ENCODE assay signal across 16 mouse cellular contexts in the genomic region with DNA sequence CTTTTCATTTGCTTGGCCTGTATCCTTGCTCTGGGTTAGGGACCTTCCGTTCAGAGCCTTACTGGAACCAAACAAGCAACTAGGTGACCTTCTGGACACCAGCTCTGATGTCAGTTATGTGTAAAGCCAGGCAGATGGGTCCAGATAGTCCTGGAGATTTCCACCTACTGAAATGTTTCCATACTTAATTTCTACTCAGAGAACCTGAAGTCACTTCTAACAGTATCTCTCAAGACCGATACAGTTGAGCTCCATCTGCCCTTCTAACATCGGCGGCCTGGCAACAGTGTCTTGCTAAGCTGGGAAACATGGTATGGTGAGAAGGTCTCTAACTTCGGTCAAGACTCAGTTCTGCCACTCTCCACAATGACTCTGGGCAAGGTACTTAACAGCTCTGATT.
A peak's percentile ranks its signal among the peaks of the same experiment; 100 is the strongest.
DNase-seq lines count a peak whose midpoint lies in the region; ATAC-seq lines count a peak whose summit lies in the region.
"Had no signal": no experiment of that assay in that cellular context is flagged by ENCODE, and none has a peak within 500 bp of the region (broad histone marks: within the 10 kb centered on the region; RNA-seq: fewer than 3 reads in every experiment).

No protein-coding gene starts in this region.

- no peaks in the 10 kb centered on the region for H3K36me3 ChIP-seq in neural tube, embryonic 11.5 days (ENCODE audit: control insufficient read depth, insufficient read depth, low read length)
- no peaks in the 10 kb centered on the region for H3K36me3 ChIP-seq in hindbrain, embryonic 11.5 days (ENCODE audit: control insufficient read depth, insufficient read depth, low read length)
- no peaks in the 10 kb centered on the region for H3K36me3 ChIP-seq in midbrain, embryonic 13.5 days
- no peaks in the 10 kb centered on the region for H3K36me3 ChIP-seq in intestine, embryonic 15.5 days
- no peaks in the 10 kb centered on the region for H3K36me3 ChIP-seq in liver, embryonic 12.5 days
- H3K36me3 ChIP-seq: embryonic facial prominence, embryonic 13.5 days; heart, embryonic 13.5 days; kidney, embryonic 15.5 days; liver, embryonic 13.5 days had no signal

- no peak overlapping the region for H3K4me3 ChIP-seq in neural tube, embryonic 11.5 days (ENCODE audit: low read depth, low read length)
- no peak overlapping the region for H3K4me3 ChIP-seq in hindbrain, embryonic 11.5 days (ENCODE audit: low read depth, low read length)
- H3K4me3 ChIP-seq in midbrain, embryonic 13.5 days (replicated peaks), result 0 out of 2 replicates have a peak overlapping the region, but pooled peaks have one; percentile 1
- no peak overlapping the region for H3K4me3 ChIP-seq in intestine, embryonic 15.5 days (replicated peaks)
- H3K4me3 ChIP-seq in liver, embryonic 12.5 days, result no peak overlapping the region
- H3K4me3 ChIP-seq: embryonic facial prominence, embryonic 13.5 days; heart, embryonic 13.5 days; kidney, embryonic 15.5 days; liver, embryonic 13.5 days had no signal

- H3K4me1 ChIP-seq in neural tube, embryonic 11.5 days (ENCODE audit: control insufficient read depth, insufficient read depth, low read length), result no peaks in the 10 kb centered on the region
- H3K4me1 ChIP-seq in hindbrain, embryonic 11.5 days (replicated peaks; ENCODE audit: control insufficient read depth, insufficient read depth, low read length), result 0 out of 2 replicates have a peak, but pooled peaks cover 5% of the 10 kb centered on the region
- H3K4me1 ChIP-seq in midbrain, embryonic 13.5 days (replicated peaks), result peaks cover 45% of the 10 kb centered on the region
- H3K4me1 ChIP-seq in intestine, embryonic 15.5 days (replicated peaks), result no peaks in the 10 kb centered on the region
- no peaks in the 10 kb centered on the region for H3K4me1 ChIP-seq in liver, embryonic 12.5 days
- H3K4me1 ChIP-seq: embryonic facial prominence, embryonic 13.5 days; heart, embryonic 13.5 days; kidney, embryonic 15.5 days; liver, embryonic 13.5 days had no signal

- H3K9me3 ChIP-seq in neural tube, embryonic 11.5 days (ENCODE audit: control insufficient read depth, low read length), result no peaks in the 10 kb centered on the region; the same call in 1 of the 2 replicates
- H3K9me3 ChIP-seq in hindbrain, embryonic 11.5 days (ENCODE audit: control insufficient read depth, low read length), result no peaks in the 10 kb centered on the region
- H3K9me3 ChIP-seq in midbrain, embryonic 13.5 days, result no peaks in the 10 kb centered on the region; the same call in 1 of the 2 replicates
- H3K9me3 ChIP-seq in intestine, embryonic 15.5 days, result no peaks in the 10 kb centered on the region
- peaks cover 22% of the 10 kb centered on the region for H3K9me3 ChIP-seq in liver, embryonic 12.5 days (replicated peaks)
- H3K9me3 ChIP-seq: embryonic facial prominence, embryonic 13.5 days; kidney, embryonic 15.5 days had no signal

- H3K27ac ChIP-seq in neural tube, embryonic 11.5 days (ENCODE audit: low read depth, low read length), result peak overlapping the region; percentile 73
- peak overlapping the region; percentile 88 for H3K27ac ChIP-seq in hindbrain, embryonic 11.5 days (ENCODE audit: low read depth, low read length)
- H3K27ac ChIP-seq in midbrain, embryonic 13.5 days, result peak overlapping the region; percentile 87
- no peak overlapping the region for H3K27ac ChIP-seq in intestine, embryonic 15.5 days
- no peak overlapping the region for H3K27ac ChIP-seq in liver, embryonic 12.5 days
- H3K27ac ChIP-seq: embryonic facial prominence, embryonic 13.5 days; heart, embryonic 13.5 days; kidney, embryonic 15.5 days; liver, embryonic 13.5 days had no signal

- 77% methylated on average over 5 of the region's 5 CpGs for WGBS in neural tube, embryonic 11.5 days
- WGBS in hindbrain, embryonic 11.5 days, result 65% methylated on average over 5 of the region's 5 CpGs
- WGBS in midbrain, embryonic 13.5 days, result 29% methylated on average over 5 of the region's 5 CpGs
- WGBS in intestine, embryonic 15.5 days, result 97% methylated on average over 5 of the region's 5 CpGs
- 76% methylated on average over 5 of the region's 5 CpGs for WGBS in liver, embryonic 12.5 days (ENCODE audit: insufficient replicate concordance)

- H3K4me2 ChIP-seq in neural tube, embryonic 11.5 days (ENCODE audit: low read depth), result no peak overlapping the region
- no peak overlapping the region for H3K4me2 ChIP-seq in hindbrain, embryonic 11.5 days (replicated peaks; ENCODE audit: low read depth, low read length)
- peak overlapping the region; percentile 30 for H3K4me2 ChIP-seq in midbrain, embryonic 13.5 days (replicated peaks)
- H3K4me2 ChIP-seq in intestine, embryonic 15.5 days (replicated peaks), result no peak overlapping the region
- H3K4me2 ChIP-seq in liver, embryonic 12.5 days, result no peak overlapping the region
- H3K4me2 ChIP-seq: embryonic facial prominence, embryonic 13.5 days; heart, embryonic 13.5 days; kidney, embryonic 15.5 days; liver, embryonic 13.5 days had no signal

- no peak for DNase-seq in neural tube, embryonic 11.5 days (ENCODE audit: low spot score)
- DNase-seq in neural tube, embryonic 10.5 days (ENCODE audit: extremely low spot score, low spot score), result no peak
- DNase-seq in hindbrain, embryonic 11.5 days (ENCODE audit: low spot score), result no peak
- no peak for DNase-seq in layer of hippocampus, postnatal 25 days (ENCODE audit: extremely low spot score in 1 of 2, low spot score in 1 of 2)
- DNase-seq in spleen, adult 18-20 months, result no peak
- DNase-seq: adrenal gland, postnatal 10 days; cerebellum, postnatal 25 days; gastrocnemius, postnatal 14 days; liver, embryonic 13.5 days had no signal

- ATAC-seq in neural tube, embryonic 11.5 days (ENCODE audit: insufficient read depth, low FRiP score, low TSS enrichment), result no peak
- ATAC-seq in hindbrain, embryonic 11.5 days (ENCODE audit: low FRiP score), result peak; percentile 28; the same call in 1 of the 2 replicates
- peak; percentile 38 for ATAC-seq in midbrain, embryonic 13.5 days
- ATAC-seq in intestine, embryonic 15.5 days, result no peak
- no peak for ATAC-seq in liver, embryonic 12.5 days
- ATAC-seq: lung, postnatal 0 days had no signal

- H3K9ac ChIP-seq in neural tube, embryonic 11.5 days (ENCODE audit: low read length), result no peak overlapping the region; the same call in 1 of the 2 replicates
- H3K9ac ChIP-seq in hindbrain, embryonic 11.5 days (ENCODE audit: low read depth, low read length), result no peak overlapping the region
- 0 out of 2 replicates have a peak overlapping the region, but pooled peaks have one; percentile 10 for H3K9ac ChIP-seq in midbrain, embryonic 13.5 days (replicated peaks)
- no peak overlapping the region for H3K9ac ChIP-seq in intestine, embryonic 15.5 days
- H3K9ac ChIP-seq in liver, embryonic 12.5 days, result no peak overlapping the region
- H3K9ac ChIP-seq: embryonic facial prominence, embryonic 13.5 days; heart, embryonic 13.5 days; kidney, embryonic 15.5 days; liver, embryonic 13.5 days had no signal

- H3K27me3 ChIP-seq in neural tube, embryonic 11.5 days (ENCODE audit: control insufficient read depth, insufficient read depth, low read length), result no peaks in the 10 kb centered on the region
- H3K27me3 ChIP-seq in hindbrain, embryonic 11.5 days (ENCODE audit: control insufficient read depth, insufficient read depth, low read length), result no peaks in the 10 kb centered on the region
- no peaks in the 10 kb centered on the region for H3K27me3 ChIP-seq in midbrain, embryonic 13.5 days
- H3K27me3 ChIP-seq in intestine, embryonic 15.5 days (replicated peaks), result no peaks in the 10 kb centered on the region
- no peaks in the 10 kb centered on the region for H3K27me3 ChIP-seq in liver, embryonic 12.5 days (replicated peaks)
- H3K27me3 ChIP-seq: embryonic facial prominence, embryonic 13.5 days; kidney, embryonic 15.5 days; liver, embryonic 13.5 days had no signal

Comparison
In these comparisons a context has a peak if more than half of its experiments do, and no peak if none do; other contexts are left out.
1. ATAC-seq: peak in hindbrain, embryonic 11.5 days (single experiment) and midbrain, embryonic 13.5 days (single experiment); none in neural tube, embryonic 11.5 days (single experiment), intestine, embryonic 15.5 days (single experiment) and liver, embryonic 12.5 days (single experiment).
2. H3K27ac ChIP-seq: peak in neural tube, embryonic 11.5 days (single experiment), hindbrain, embryonic 11.5 days (single experiment) and midbrain, embryonic 13.5 days (single experiment); none in intestine, embryonic 15.5 days (single experiment) and liver, embryonic 12.5 days (single experiment).